Mouse (Mus musculus): ENCODE measurements around the gene St5. TPM values are rescaled to one million over a fixed set of nuclear protein-coding genes. Genes with fewer than 3 reads are reported as not detected.

St5 gene
- total and polyA plus RNA-seq, 3 experiments, result 24.3 to 40.3 (median 28.4) TPM

- Histone ChIP-seq H3K4me3 (no peak overlapping the region), H3K36me3 (ENCODE audit: control insufficient read depth, insufficient read depth, low read length) (no peaks in the 10 kb centered on the region; the same call in none of the 2 replicates), H3K9ac (ENCODE audit: low read depth, low read length) (no peak overlapping the region), H3K27ac (no peak overlapping the region), H3K4me1 (ENCODE audit: control insufficient read depth, insufficient read depth, low read length) (no peaks in the 10 kb centered on the region), H3K79me2 (replicated peaks; ENCODE audit: control insufficient read depth, insufficient read depth, low read length) (no peaks in the 10 kb centered on the region), H3K27me3 (ENCODE audit: control insufficient read depth, insufficient read depth, low read length) (no peaks in the 10 kb centered on the region)
- intact Hi-C loops (cut with DNase I), result no loop called here
- 91% methylated on average over 1 of the region's 1 CpGs for WGBS
- TF ChIP-seq POLR2A (IDR thresholded peaks at IDR 0.05; ENCODE audit: insufficient read depth, low read depth, low read length) (no peak), EP300 (IDR thresholded peaks at IDR 0.05; ENCODE audit: insufficient read depth, low read depth, low read length) (no peak), CTCF (IDR thresholded peaks at IDR 0.05) (no peak)
- no peak for DNase-seq
These were observed 37.7 kb upstream of the St5 start for GRCm38 (mm10) chr7:109741060-109741459.

- Histone ChIP-seq H3K4me3 (no peak overlapping the region), H3K36me3 (ENCODE audit: control insufficient read depth, insufficient read depth, low read length) (no peaks in the 10 kb centered on the region; the same call in none of the 2 replicates), H3K79me2 (replicated peaks; ENCODE audit: control insufficient read depth, insufficient read depth, low read length) (no peaks in the 10 kb centered on the region), H3K9ac (ENCODE audit: low read depth, low read length) (no peak overlapping the region), H3K27me3 (ENCODE audit: control insufficient read depth, insufficient read depth, low read length) (no peaks in the 10 kb centered on the region), H3K27ac (no peak overlapping the region), H3K4me1 (ENCODE audit: control insufficient read depth, insufficient read depth, low read length) (no peaks in the 10 kb centered on the region)
- DNase-seq, result no peak
- intact Hi-C loops (cut with DNase I), result no loop called here
- WGBS, result 59% methylated on average over 5 of the region's 5 CpGs
- TF ChIP-seq EP300 (IDR thresholded peaks at IDR 0.05; ENCODE audit: insufficient read depth, low read depth, low read length) (no peak), POLR2A (IDR thresholded peaks at IDR 0.05; ENCODE audit: insufficient read depth, low read depth, low read length) (no peak), CTCF (IDR thresholded peaks at IDR 0.05) (no peak)
These were observed 36.5 kb upstream of the St5 start for GRCm38 (mm10) chr7:109739822-109740370.

- Histone ChIP-seq H3K27me3 (ENCODE audit: control insufficient read depth, insufficient read depth, low read length) (no peaks in the 10 kb centered on the region), H3K9ac (ENCODE audit: low read depth, low read length) (no peak overlapping the region), H3K27ac (no peak overlapping the region), H3K4me1 (ENCODE audit: control insufficient read depth, insufficient read depth, low read length) (peaks cover 3% of the 10 kb centered on the region; the same call in 1 of the 2 replicates), H3K79me2 (replicated peaks; ENCODE audit: control insufficient read depth, insufficient read depth, low read length) (no peaks in the 10 kb centered on the region), H3K4me3 (no peak overlapping the region), H3K36me3 (ENCODE audit: control insufficient read depth, insufficient read depth, low read length) (no peaks in the 10 kb centered on the region; the same call in 1 of the 2 replicates)
- DNase-seq, result no peak
- intact Hi-C loops (cut with DNase I), result no loop called here
- TF ChIP-seq EP300 (IDR thresholded peaks at IDR 0.05; ENCODE audit: insufficient read depth, low read depth, low read length) (no peak), CTCF (IDR thresholded peaks at IDR 0.05) (no peak), POLR2A (IDR thresholded peaks at IDR 0.05; ENCODE audit: insufficient read depth, low read depth, low read length) (no peak)
- WGBS, result 65% methylated on average over 4 of the region's 4 CpGs
These were observed 31.4 kb upstream of the St5 start for GRCm38 (mm10) chr7:109734806-109735205.

- peaks cover 4% of the 10 kb centered on the region; the same call in 1 of the 2 replicates for H3K4me1 ChIP-seq (ENCODE audit: control insufficient read depth, insufficient read depth, low read length)
- no peak within 1 kb of the TSS for H3K4me3 ChIP-seq
- no peak for DNase-seq
- WGBS, result 89% methylated on average over 5 of the region's 5 CpGs
- TF ChIP-seq POLR2A (IDR thresholded peaks at IDR 0.05; ENCODE audit: insufficient read depth, low read depth, low read length) (no peak), CTCF (IDR thresholded peaks at IDR 0.05) (no peak), EP300 (IDR thresholded peaks at IDR 0.05; ENCODE audit: insufficient read depth, low read depth, low read length) (no peak)
- H3K79me2 ChIP-seq (replicated peaks; ENCODE audit: control insufficient read depth, insufficient read depth, low read length), result no peaks in the 10 kb centered on the region
- intact Hi-C loops (cut with DNase I), result no loop called here
- no peaks in the 10 kb centered on the region; the same call in 1 of the 2 replicates for H3K36me3 ChIP-seq (ENCODE audit: control insufficient read depth, insufficient read depth, low read length)
- no peak within 1 kb of the TSS for H3K27ac ChIP-seq
- no peaks in the 10 kb centered on the region for H3K27me3 ChIP-seq (ENCODE audit: control insufficient read depth, insufficient read depth, low read length)
- H3K9ac ChIP-seq (ENCODE audit: low read depth, low read length), result no peak within 1 kb of the TSS
These were observed 28.2 kb upstream of the St5 start, which contains the start of gene Ascl3 for GRCm38 (mm10) chr7:109731626-109732025. Ascl3 (minus strand) TSS chr7:109731726.

- Histone ChIP-seq H3K79me2 (replicated peaks; ENCODE audit: control insufficient read depth, insufficient read depth, low read length) (no peaks in the 10 kb centered on the region), H3K27me3 (ENCODE audit: control insufficient read depth, insufficient read depth, low read length) (no peaks in the 10 kb centered on the region), H3K9ac (ENCODE audit: low read depth, low read length) (no peak within 1 kb of the TSS), H3K4me1 (ENCODE audit: control insufficient read depth, insufficient read depth, low read length) (no peaks in the 10 kb centered on the region), H3K27ac (no peak within 1 kb of the TSS), H3K36me3 (ENCODE audit: control insufficient read depth, insufficient read depth, low read length) (no peaks in the 10 kb centered on the region), H3K4me3 (no peak within 1 kb of the TSS)
- no peak for TF ChIP-seq CTCF (IDR thresholded peaks at IDR 0.05)
- intact Hi-C loops (cut with DNase I), result no loop called here
- no peak for DNase-seq
- WGBS, result 92% methylated on average over 5 of the region's 5 CpGs
These were observed 20.3 kb upstream of the St5 start, which contains the start of gene BC051019 for GRCm38 (mm10) chr7:109723697-109724096. BC051019 (minus strand) TSS chr7:109723850.

GRCm38 (mm10) chr7:109723114-109723513 lies 19.7 kb upstream of the St5 start:
- whole genome bisulfite sequencing, result 95% methylated on average over 8 of the region's 8 CpGs
- no peaks in the 10 kb centered on the region for H3K36me3 ChIP-seq (ENCODE audit: control insufficient read depth, insufficient read depth, low read length)
- no peak for DNase-seq
- H3K27ac ChIP-seq, result no peak overlapping the region
- intact Hi-C loops (cut with DNase I), result no loop called here
- H3K4me3 ChIP-seq, result no peak overlapping the region
- H3K4me1 ChIP-seq (ENCODE audit: control insufficient read depth, insufficient read depth, low read length), result no peaks in the 10 kb centered on the region
- no peak overlapping the region for H3K9ac ChIP-seq (ENCODE audit: low read depth, low read length)
- no peak for TF ChIP-seq POLR2A (IDR thresholded peaks at IDR 0.05; ENCODE audit: insufficient read depth, low read depth, low read length)
- H3K27me3 ChIP-seq (ENCODE audit: control insufficient read depth, insufficient read depth, low read length), result no peaks in the 10 kb centered on the region
- no peaks in the 10 kb centered on the region for H3K79me2 ChIP-seq (replicated peaks; ENCODE audit: control insufficient read depth, insufficient read depth, low read length)

Data from heart, adult 2 months (tissue).